Mouse (Mus musculus) midbrain, embryonic 10.5 days (tissue): ENCODE measurements around the gene Acsm2. TPM values are rescaled to one million over a fixed set of nuclear protein-coding genes. Genes with fewer than 3 reads are reported as not detected.
"Not testable (repeated sequence)": the region's sequence is repeated elsewhere in the genome, so short reads cannot be mapped to it uniquely, and the experiment has no call there.

ENCODE experiments used
- DNase-seq: peaks from one replicate; pipeline ENCODE4 v3.0.0-alpha.2; 2017; ENCODE audit warnings: low spot score
- H3K27ac ChIP-seq: fragments of 300-500 bp; sonication (generic); replicated peaks from 2 replicates; pipeline ENCODE4 v1.5.1; 2016; ENCODE audit warnings: mild to moderate bottlenecking
- H3K27me3 ChIP-seq: fragments of 300-500 bp; sonication (generic); 2 replicates; pipeline ENCODE4 v1.6.1; 2016; ENCODE audit warnings: low read depth, mild to moderate bottlenecking; ENCODE audit not compliant: poor library complexity, severe bottlenecking
- H3K36me3 ChIP-seq: fragments of 300-500 bp; sonication (generic); 2 replicates; pipeline ENCODE4 v1.6.1; 2016; ENCODE audit warnings: mild to moderate bottlenecking, moderate library complexity
- H3K4me1 ChIP-seq: fragments of 300-500 bp; sonication (generic); 2 replicates; pipeline ENCODE4 v1.6.1; 2016
- H3K4me3 ChIP-seq: fragments of 300-500 bp; sonication (generic); 2 replicates; pipeline ENCODE4 v1.5.1; 2016; ENCODE audit warnings: mild to moderate bottlenecking, moderate library complexity
- H3K9me3 ChIP-seq: fragments of 300-500 bp; sonication (generic); replicated peaks from 2 replicates; pipeline ENCODE4 v1.6.1; 2016; ENCODE audit warnings: mild to moderate bottlenecking
- WGBS: fragments of 180-500 bp; shearing (Covaris S2); methylation state at CpG from one replicate; pipeline ENCODE4 v1.1.7; 2016; 5-methylcytosine and 5-hydroxymethylcytosine counted together
- polyA plus RNA-seq: library from polyadenylated mRNA; unstranded; fragments of >200 nt; fragmentation: Nextera tagmentation; extraction: Ambion mirVana; gene quantifications from 2 replicates; pipeline ENCODE4 v1.2.1, GENCODE M21; 2016

Gene Acsm2
- polyA plus RNA-seq, 1 experiment from 2014 or later, result not detected

DNA sequence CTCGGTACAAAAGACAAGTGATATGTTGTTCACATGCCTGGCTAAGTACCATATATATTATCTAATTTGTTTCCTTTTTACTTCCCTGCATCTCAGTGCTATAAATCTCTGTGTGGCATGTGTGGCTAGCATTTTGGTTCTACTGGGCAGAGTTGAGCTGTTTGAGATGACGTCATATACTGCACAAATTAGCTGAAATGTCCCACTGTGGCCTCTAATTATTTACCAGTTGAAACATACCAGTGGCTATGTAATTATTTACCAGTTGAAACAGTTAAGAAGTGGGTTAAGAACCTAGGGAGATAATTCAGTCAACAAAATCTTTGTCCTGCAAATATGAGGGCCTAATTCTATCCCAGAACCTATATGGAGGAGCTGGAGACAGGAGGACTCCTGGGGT, 26.6 kb upstream of the Acsm2 start:
- H3K27me3 ChIP-seq, result no peaks in the 10 kb centered on the region
- H3K36me3 ChIP-seq, result no peaks in the 10 kb centered on the region
- 87% methylated on average over 2 of the region's 2 CpGs for WGBS
- peaks cover 5% of the 10 kb centered on the region; the same call in 1 of the 2 replicates for H3K4me1 ChIP-seq
- no peak overlapping the region for H3K4me3 ChIP-seq
- no peaks in the 10 kb centered on the region for H3K9me3 ChIP-seq
- DNase-seq, result no peak
- no peak overlapping the region for H3K27ac ChIP-seq

DNA sequence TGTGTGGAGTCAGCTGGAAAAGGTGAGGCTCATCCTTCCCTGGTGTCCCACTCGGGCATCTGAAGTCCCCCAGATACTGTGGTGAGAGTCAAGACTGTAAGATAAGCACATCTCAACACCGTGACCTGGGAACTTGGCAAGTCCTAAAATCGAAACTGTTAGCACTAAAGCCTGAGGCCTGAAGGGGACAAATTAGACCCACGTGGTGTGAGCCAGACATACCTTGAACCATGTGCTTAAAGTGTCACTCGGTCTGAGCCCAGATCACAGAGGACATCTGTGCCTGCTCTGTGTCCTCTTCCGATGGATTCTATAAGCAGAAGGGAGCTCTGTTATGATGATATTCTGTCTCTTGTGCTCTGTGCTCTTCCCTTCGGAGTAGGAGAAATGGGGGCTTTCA, 25.5 kb upstream of the Acsm2 start:
- H3K4me3 ChIP-seq, result no peak overlapping the region
- H3K9me3 ChIP-seq, result no peaks in the 10 kb centered on the region
- 82% methylated on average over 7 of the region's 7 CpGs for WGBS

GRCm38 (mm10) chr7:119532924-119533323, 21.2 kb upstream of the Acsm2 start:
- 80% methylated on average over 1 of the region's 1 CpGs for WGBS
- Histone ChIP-seq H3K36me3 (no peaks in the 10 kb centered on the region), H3K4me1 (no peaks in the 10 kb centered on the region), H3K27me3 (no peaks in the 10 kb centered on the region), H3K27ac (no peak overlapping the region), H3K9me3 (no peaks in the 10 kb centered on the region), H3K4me3 (no peak overlapping the region)
- no peak for DNase-seq

More for the DNA sequence above, 25.5 kb upstream of the Acsm2 start:
- Histone ChIP-seq H3K36me3 (no peaks in the 10 kb centered on the region), H3K27ac (no peak overlapping the region), H3K27me3 (no peaks in the 10 kb centered on the region), H3K4me1 (peaks cover 5% of the 10 kb centered on the region; the same call in 1 of the 2 replicates)
- no peak for DNase-seq

DNA sequence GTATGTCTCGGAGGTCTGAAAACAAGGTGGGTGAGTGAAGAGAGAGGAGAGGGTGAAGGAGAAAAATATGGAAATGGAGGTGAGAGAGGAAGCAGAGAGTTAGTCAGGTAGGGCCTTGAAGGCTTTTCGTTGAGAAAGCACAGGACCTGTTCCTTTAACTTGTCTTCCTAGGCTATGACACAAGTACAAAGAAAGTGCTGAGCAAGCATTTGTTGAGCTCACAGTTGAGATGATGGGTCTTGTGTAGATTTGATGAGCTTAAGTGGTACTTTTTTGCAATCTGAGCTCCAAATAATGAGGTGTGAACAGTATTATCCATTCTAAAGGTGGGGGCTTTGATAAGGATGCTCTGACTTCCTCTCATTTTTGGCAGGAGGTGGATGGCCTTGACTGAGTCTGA, 19.8 kb upstream of the Acsm2 start:
- WGBS, result 84% methylated on average over 2 of the region's 2 CpGs
- H3K4me1 ChIP-seq, result no peaks in the 10 kb centered on the region
- no peaks in the 10 kb centered on the region for H3K27me3 ChIP-seq
- no peak overlapping the region for H3K27ac ChIP-seq
- no peaks in the 10 kb centered on the region for H3K36me3 ChIP-seq
- H3K4me3 ChIP-seq, result no peak overlapping the region
- no peak for DNase-seq
- no peaks in the 10 kb centered on the region for H3K9me3 ChIP-seq

DNA sequence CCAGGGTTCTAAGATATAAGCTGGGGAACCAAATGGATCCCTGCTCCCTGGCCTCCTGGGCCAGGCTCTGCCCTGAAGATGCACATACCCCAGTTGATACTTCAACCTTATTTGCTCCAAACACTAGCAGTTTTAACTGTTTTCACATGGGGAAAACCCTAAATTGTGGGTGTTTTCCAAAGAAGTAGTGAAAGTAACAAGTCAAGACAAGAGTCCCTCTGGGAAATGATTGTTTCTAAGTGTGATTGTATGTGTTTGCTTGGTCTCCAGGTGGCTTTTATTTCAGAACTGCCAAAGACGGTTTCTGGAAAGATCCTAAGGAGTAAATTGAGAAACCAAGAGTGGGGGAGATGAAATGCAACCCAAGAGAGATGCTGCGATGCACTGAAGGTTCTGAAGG, 11.7 kb upstream of the Acsm2 start:
- no peaks in the 10 kb centered on the region; the same call in 1 of the 2 replicates for H3K4me1 ChIP-seq
- H3K4me3 ChIP-seq, result no peak overlapping the region
- H3K9me3 ChIP-seq, result no peaks in the 10 kb centered on the region
- no peak overlapping the region for H3K27ac ChIP-seq
- DNase-seq, result no peak
- H3K27me3 ChIP-seq, result no peaks in the 10 kb centered on the region
- 87% methylated on average over 2 of the region's 2 CpGs for WGBS
- no peaks in the 10 kb centered on the region for H3K36me3 ChIP-seq

GRCm38 (mm10) chr7:119545572-119545971, 8.6 kb upstream of the Acsm2 start:
- DNase-seq, result no peak
- no peaks in the 10 kb centered on the region for H3K36me3 ChIP-seq

GRCm38 (mm10) chr7:119550471-119551222, 3.5 kb upstream of the Acsm2 start:
- DNase-seq, result no peak
- Histone ChIP-seq H3K36me3 (no peaks in the 10 kb centered on the region), H3K27ac (no peak overlapping the region), H3K27me3 (no peaks in the 10 kb centered on the region), H3K4me1 (no peaks in the 10 kb centered on the region; the same call in 1 of the 2 replicates), H3K4me3 (no peak overlapping the region), H3K9me3 (no peaks in the 10 kb centered on the region)
- WGBS, result 90% methylated on average over 3 of the region's 3 CpGs

More at GRCm38 (mm10) chr7:119545572-119545971, 8.6 kb upstream of the Acsm2 start:
- Histone ChIP-seq H3K27me3 (no peaks in the 10 kb centered on the region), H3K4me3 (no peak overlapping the region), H3K27ac (no peak overlapping the region), H3K4me1 (no peaks in the 10 kb centered on the region; the same call in 1 of the 2 replicates), H3K9me3 (no peaks in the 10 kb centered on the region)

GRCm38 (mm10) chr7:119559789-119560451, 5.8 kb downstream of the Acsm2 start:
- 89% methylated on average over 3 of the region's 3 CpGs for WGBS

DNA sequence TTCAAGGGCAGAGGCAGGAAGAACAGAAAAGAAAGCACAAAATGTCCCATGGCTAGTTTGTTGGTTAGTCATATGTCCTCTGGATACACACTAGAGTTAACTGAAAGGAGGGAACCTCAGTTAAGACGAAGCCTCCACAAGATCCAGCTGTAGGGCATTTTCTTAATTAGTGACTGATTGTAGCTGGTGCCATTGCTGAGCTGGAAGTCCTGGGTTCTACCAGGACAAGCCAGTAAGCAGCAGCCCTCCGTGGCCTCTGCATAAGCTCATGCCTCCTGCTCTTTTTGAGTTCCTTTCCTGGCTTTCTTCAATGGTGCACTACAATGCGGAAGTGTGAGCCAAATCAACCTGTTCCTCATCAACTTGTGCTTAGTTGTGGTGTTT, 6.3 kb downstream of the Acsm2 start:
- H3K4me1 ChIP-seq, result no peaks in the 10 kb centered on the region
- no peaks in the 10 kb centered on the region for H3K27me3 ChIP-seq
- no peak overlapping the region for H3K4me3 ChIP-seq
- no peak for DNase-seq
- H3K27ac ChIP-seq, result no peak overlapping the region
- H3K9me3 ChIP-seq, result no peaks in the 10 kb centered on the region
- H3K36me3 ChIP-seq, result no peaks in the 10 kb centered on the region
- 87% methylated on average over 3 of the region's 3 CpGs for WGBS

More at GRCm38 (mm10) chr7:119559789-119560451, 5.8 kb downstream of the Acsm2 start:
- no peaks in the 10 kb centered on the region for H3K4me1 ChIP-seq
- DNase-seq, result no peak
- H3K9me3 ChIP-seq, result no peaks in the 10 kb centered on the region
- no peaks in the 10 kb centered on the region for H3K36me3 ChIP-seq
- H3K27ac ChIP-seq, result no peak overlapping the region
- no peak overlapping the region for H3K4me3 ChIP-seq
- no peaks in the 10 kb centered on the region for H3K27me3 ChIP-seq

GRCm38 (mm10) chr7:119561441-119561840, 7.3 kb downstream of the Acsm2 start:
- no peaks in the 10 kb centered on the region for H3K36me3 ChIP-seq
- 64% methylated on average over 4 of the region's 4 CpGs for WGBS
- DNase-seq, result no peak
- H3K9me3 ChIP-seq, result no peaks in the 10 kb centered on the region
- H3K4me3 ChIP-seq, result no peak overlapping the region
- H3K27me3 ChIP-seq, result no peaks in the 10 kb centered on the region
- H3K4me1 ChIP-seq, result no peaks in the 10 kb centered on the region
- H3K27ac ChIP-seq, result no peak overlapping the region

GRCm38 (mm10) chr7:119562476-119562875, 8.3 kb downstream of the Acsm2 start:
- not testable (repeated sequence) for H3K36me3 ChIP-seq, DNase-seq, H3K27ac ChIP-seq, H3K4me3 ChIP-seq, H3K9me3 ChIP-seq, H3K27me3 ChIP-seq, H3K4me1 ChIP-seq
- WGBS, result 87% methylated on average over 2 of the region's 2 CpGs

DNA sequence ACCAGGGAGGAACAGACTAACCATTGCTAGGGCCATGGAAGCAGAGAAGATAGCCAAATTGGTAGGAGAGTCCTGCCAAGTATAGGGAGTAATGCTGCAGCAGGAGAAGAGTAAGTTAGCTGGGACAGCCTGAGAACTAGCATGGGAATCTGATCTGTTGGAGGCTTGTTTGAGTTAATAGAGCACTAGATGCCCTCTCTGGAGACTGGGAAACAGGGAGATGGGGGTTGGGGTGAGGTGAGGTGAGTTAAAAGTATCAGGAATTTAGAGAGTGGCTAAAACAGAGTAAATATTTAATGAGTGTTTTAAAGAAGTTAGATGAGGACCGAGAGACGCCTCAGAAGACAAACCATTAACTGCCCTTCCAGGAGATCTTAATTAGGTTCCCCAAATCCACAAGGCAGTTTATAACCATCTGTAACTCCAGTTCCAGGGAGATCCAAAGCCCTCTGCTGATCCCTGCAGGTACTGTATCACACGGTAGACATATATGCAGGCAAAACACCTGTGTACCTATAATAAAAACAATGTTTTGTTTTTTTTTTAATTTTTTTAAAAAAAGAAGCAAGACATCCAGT, 40.5 kb downstream of the Acsm2 start:
- 81% methylated on average over 3 of the region's 3 CpGs for WGBS
- Histone ChIP-seq H3K27ac (no peak overlapping the region), H3K36me3 (no peaks in the 10 kb centered on the region), H3K9me3 (no peaks in the 10 kb centered on the region), H3K4me3 (no peak overlapping the region), H3K27me3 (no peaks in the 10 kb centered on the region), H3K4me1 (no peaks in the 10 kb centered on the region)
- no peak for DNase-seq

- 24% methylated on average over 1 of the region's 1 CpGs for WGBS
- H3K4me1 ChIP-seq, result no peaks in the 10 kb centered on the region
- no peaks in the 10 kb centered on the region for H3K27me3 ChIP-seq
- no peaks in the 10 kb centered on the region for H3K36me3 ChIP-seq
- H3K4me3 ChIP-seq, result no peak overlapping the region
- no peak for DNase-seq
- no peaks in the 10 kb centered on the region for H3K9me3 ChIP-seq
- no peak overlapping the region for H3K27ac ChIP-seq
These were observed 41.2 kb downstream of the Acsm2 start for GRCm38 (mm10) chr7:119595306-119595705.
